In genomic region chr14:79156526-79157411, GRCm38 (mm10) we compare ENCODE assay signal across 10 mouse cellular contexts.
DNase-seq lines count a peak whose midpoint lies in the region; ATAC-seq lines count a peak whose summit lies in the region.
"Had no signal": no experiment of that assay in that cellular context is flagged by ENCODE, and none has a peak within 500 bp of the region (broad histone marks: within the 10 kb centered on the region; RNA-seq: fewer than 3 reads in every experiment).

No protein-coding gene starts in this region.

- H3K36me3 ChIP-seq in heart, embryonic 14.5 days (ENCODE audit: control insufficient read depth, insufficient read depth, low read length), result peaks cover 12% of the 10 kb centered on the region
- no peaks in the 10 kb centered on the region for H3K36me3 ChIP-seq in lung, embryonic 16.5 days (ENCODE audit: control insufficient read depth, insufficient read depth, low read length)
- peaks cover 2% of the 10 kb centered on the region; the same call in 1 of the 2 replicates for H3K36me3 ChIP-seq in limb, embryonic 13.5 days

- no peaks in the 10 kb centered on the region for H3K27me3 ChIP-seq in heart, embryonic 14.5 days (ENCODE audit: control insufficient read depth, insufficient read depth, low read length)
- no peaks in the 10 kb centered on the region for H3K27me3 ChIP-seq in lung, embryonic 16.5 days (ENCODE audit: control insufficient read depth, insufficient read depth, low read depth, low read length)
- no peaks in the 10 kb centered on the region for H3K27me3 ChIP-seq in limb, embryonic 13.5 days
- H3K27me3 ChIP-seq: CH12.LX had no signal

- H3K4me3 ChIP-seq in heart, embryonic 14.5 days (ENCODE audit: control insufficient read depth in 1 of 2, insufficient read depth in 1 of 2, low read depth in 1 of 2, low read length in 2 of 2), result no peak overlapping the region
- no peak overlapping the region for H3K4me3 ChIP-seq in lung, embryonic 16.5 days (ENCODE audit: low read length)
- H3K4me3 ChIP-seq in limb, embryonic 13.5 days, result no peak overlapping the region

- intact Hi-C loops in heart, postnatal 36 days (cut with DNase I), result loop anchor here (1.0 to 5.0 kb wide), 2 partner anchors 16 to 34 kb away; no protein-coding TSS in a partner anchor

- peak overlapping the region; percentile 15 to 38; a peak in 2 of 4 replicates for H3K27ac ChIP-seq in heart, embryonic 14.5 days (replicated peaks in 1 of 2; ENCODE audit: control insufficient read depth in 1 of 2, insufficient read depth in 1 of 2, low read depth in 2 of 2, low read length in 2 of 2)
- H3K27ac ChIP-seq in lung, embryonic 16.5 days (ENCODE audit: low read length), result peak overlapping the region; percentile 75
- peak overlapping the region; percentile 77; the same call in 1 of the 2 replicates for H3K27ac ChIP-seq in limb, embryonic 13.5 days

- H3K4me2 ChIP-seq in heart, embryonic 14.5 days (ENCODE audit: low read length), result 0 out of 2 replicates have a peak overlapping the region, but pooled peaks have one; percentile 9
- no peak overlapping the region for H3K4me2 ChIP-seq in lung, embryonic 16.5 days (ENCODE audit: low read depth, low read length)
- peak overlapping the region; percentile 36; the same call in 1 of the 2 replicates for H3K4me2 ChIP-seq in limb, embryonic 13.5 days (replicated peaks)

- H3K9ac ChIP-seq in heart, embryonic 14.5 days (ENCODE audit: low read length), result no peak overlapping the region
- H3K9ac ChIP-seq in lung, embryonic 16.5 days (ENCODE audit: low read length), result no peak overlapping the region
- H3K9ac ChIP-seq in limb, embryonic 13.5 days, result no peak overlapping the region
- H3K9ac ChIP-seq: liver, postnatal 0 days had no signal

- 52% methylated on average over 10 of the region's 10 CpGs for WGBS in heart, embryonic 14.5 days
- 51% methylated on average over 10 of the region's 10 CpGs for WGBS in lung, embryonic 16.5 days
- 67% methylated on average over 10 of the region's 10 CpGs for WGBS in limb, embryonic 13.5 days

- no peaks in the 10 kb centered on the region for H3K9me3 ChIP-seq in heart, embryonic 14.5 days (ENCODE audit: control insufficient read depth, low read length)
- no peaks in the 10 kb centered on the region for H3K9me3 ChIP-seq in lung, embryonic 16.5 days (ENCODE audit: control insufficient read depth, low read length)
- no peaks in the 10 kb centered on the region for H3K9me3 ChIP-seq in limb, embryonic 13.5 days

- DNase-seq in heart, postnatal 36 days, result no peak
- DNase-seq in lung, postnatal 14 days, result no peak
- peak; percentile 82 to 88 for DNase-seq in cerebellum, postnatal 14 days
- no peak for DNase-seq in spleen, adult 18-20 months
- no peak for DNase-seq in frontal cortex, postnatal 14 days (ENCODE audit: low spot score in 2 of 2)
- DNase-seq: liver, postnatal 0 days had no signal

- H3K4me1 ChIP-seq in heart, embryonic 14.5 days (ENCODE audit: control insufficient read depth in 2 of 2, insufficient read depth in 2 of 2, low read length in 2 of 2), result peaks cover 18 to 20% of the 10 kb centered on the region in 2 experiments
- peaks cover 18% of the 10 kb centered on the region for H3K4me1 ChIP-seq in lung, embryonic 16.5 days (replicated peaks; ENCODE audit: control insufficient read depth, insufficient read depth, low read length)
- peaks cover 46% of the 10 kb centered on the region for H3K4me1 ChIP-seq in limb, embryonic 13.5 days

- no peak for ATAC-seq in heart, embryonic 14.5 days (ENCODE audit: insufficient number of reproducible peaks, insufficient read depth, low FRiP score, low read depth)
- no peak for ATAC-seq in lung, embryonic 16.5 days (ENCODE audit: low read depth)
- no peak for ATAC-seq in limb, embryonic 13.5 days (ENCODE audit: low FRiP score, low read depth)

Comparison
In these comparisons a context has a peak if more than half of its experiments do, and no peak if none do; other contexts are left out.
1. H3K27ac ChIP-seq: peak in every context shown above with its lines; median percentile 77 in limb, embryonic 13.5 days; 75 in lung, embryonic 16.5 days; 26 in heart, embryonic 14.5 days.
2. DNase-seq: peak in cerebellum, postnatal 14 days (2 of 2); none in heart, postnatal 36 days (0 of 2), lung, postnatal 14 days (single experiment), spleen, adult 18-20 months (0 of 2) and frontal cortex, postnatal 14 days (0 of 2).